In the genomic region with DNA sequence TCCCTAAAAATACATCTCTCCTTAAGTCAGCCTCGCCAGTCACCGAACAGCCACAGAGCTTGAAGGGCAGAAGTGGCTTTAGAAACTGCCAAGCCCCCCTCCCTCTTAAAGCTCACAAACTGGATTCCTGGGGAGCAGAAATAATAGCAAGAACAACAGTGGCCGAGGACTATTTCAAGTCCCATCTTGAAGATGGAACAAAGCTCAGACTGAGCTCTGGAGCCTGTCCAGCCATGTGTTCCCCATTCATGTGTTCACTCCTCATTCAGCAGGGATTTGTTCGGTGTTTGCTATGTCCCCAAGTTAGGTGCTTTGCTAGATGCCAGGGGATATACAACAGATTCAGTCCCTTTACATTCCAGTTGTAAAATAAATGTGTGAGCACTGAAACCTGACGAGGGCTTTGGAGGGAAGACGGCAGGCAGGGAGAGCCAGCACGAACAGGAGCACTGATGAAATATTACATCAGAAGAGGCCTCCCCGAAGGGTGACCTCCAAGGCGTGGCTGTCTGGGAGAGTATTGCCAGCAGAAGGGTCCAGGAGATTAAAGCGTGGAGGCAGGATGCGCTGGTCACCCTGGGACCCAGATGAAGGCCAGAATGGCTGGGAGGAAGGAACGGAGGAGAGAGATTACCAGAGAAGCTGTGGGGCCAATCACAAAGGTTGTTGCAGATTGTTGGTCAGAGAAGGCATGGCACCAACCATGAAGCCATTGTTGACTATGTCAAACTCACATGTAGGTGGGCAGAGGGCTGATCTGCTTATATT, we compare ENCODE assay signal across 14 mouse cellular contexts. TPM values are rescaled to one million over a fixed set of nuclear protein-coding genes. Genes with fewer than 3 reads are reported as not detected.
DNase-seq lines count a peak whose midpoint lies in the region; ATAC-seq and TF ChIP-seq lines count a peak whose summit lies in the region.
"Had no signal": no experiment of that assay in that cellular context is flagged by ENCODE, and none has a peak within 500 bp of the region (broad histone marks: within the 10 kb centered on the region; RNA-seq: fewer than 3 reads in every experiment).

No protein-coding gene starts in this region.

- TF ChIP-seq POLR2A in heart, adult 2 months (IDR thresholded peaks at IDR 0.05; ENCODE audit: insufficient read depth, low read depth, low read length): no peak
- no peak for TF ChIP-seq POLR2A in embryonic fibroblast, embryonic 13.5 days (IDR thresholded peaks at IDR 0.05; ENCODE audit: low read depth, low read length)

- H3K27ac ChIP-seq in heart, adult 2 months: peak overlapping the region; percentile 58; the same call in 1 of the 2 replicates
- peak overlapping the region; percentile 73 for H3K27ac ChIP-seq in lung, embryonic 15.5 days
- peak overlapping the region; percentile 1; the same call in 1 of the 2 replicates for H3K27ac ChIP-seq in embryonic fibroblast, embryonic 13.5 days (ENCODE audit: insufficient read depth, low read length)
- H3K27ac ChIP-seq in stomach, embryonic 16.5 days (ENCODE audit: low read length): peak overlapping the region; percentile 95
- H3K27ac ChIP-seq: forebrain, embryonic 12.5 days; midbrain, embryonic 13.5 days; neural tube, embryonic 13.5 days had no signal

- ATAC-seq in lung, embryonic 15.5 days (ENCODE audit: borderline replicate concordance, extremely low read depth, low FRiP score, low TSS enrichment): no peak
- no peak for ATAC-seq in stomach, embryonic 16.5 days (ENCODE audit: insufficient read depth, low FRiP score)
- ATAC-seq: CD4-positive, CD25-positive, alpha-beta regulatory T cell, adult 4 months; midbrain, embryonic 13.5 days had no signal

- H3K4me1 ChIP-seq in heart, adult 2 months (ENCODE audit: control insufficient read depth, insufficient read depth, low read length): peaks cover 47% of the 10 kb centered on the region
- H3K4me1 ChIP-seq in lung, embryonic 15.5 days: peaks cover 85% of the 10 kb centered on the region
- peaks cover 32% of the 10 kb centered on the region for H3K4me1 ChIP-seq in embryonic fibroblast, embryonic 13.5 days (ENCODE audit: control insufficient read depth, insufficient read depth, low read length)
- H3K4me1 ChIP-seq in stomach, embryonic 16.5 days (ENCODE audit: control insufficient read depth, insufficient read depth, low read length): peaks cover 53% of the 10 kb centered on the region

- H3K4me2 ChIP-seq in lung, embryonic 15.5 days: no peak overlapping the region
- no peak overlapping the region for H3K4me2 ChIP-seq in stomach, embryonic 16.5 days (ENCODE audit: low read depth, low read length)
- H3K4me2 ChIP-seq: forebrain, embryonic 12.5 days; midbrain, embryonic 13.5 days; neural tube, embryonic 13.5 days had no signal

- no peak overlapping the region for H3K9ac ChIP-seq in heart, adult 2 months (ENCODE audit: low read depth, low read length)
- H3K9ac ChIP-seq in lung, embryonic 15.5 days: no peak overlapping the region
- 0 out of 2 replicates have a peak overlapping the region, but pooled peaks have one; percentile 25 for H3K9ac ChIP-seq in stomach, embryonic 16.5 days (ENCODE audit: low read length)
- H3K9ac ChIP-seq: forebrain, embryonic 12.5 days; midbrain, embryonic 13.5 days; neural tube, embryonic 13.5 days had no signal

- DNase-seq in heart, adult 2 months: no peak
- no peak for DNase-seq in heart, postnatal 14 days
- DNase-seq in lung, adult 18-20 months: no peak
- DNase-seq in left cerebral cortex, adult 9 months (ENCODE audit: low spot score in 2 of 2): no peak
- DNase-seq: kidney, adult 2 months; lung, postnatal 10 days; thymus, postnatal 36 days had no signal

- no peak for TF ChIP-seq CTCF in heart, adult 2 months (IDR thresholded peaks at IDR 0.05)
- no peak for TF ChIP-seq CTCF in embryonic fibroblast, embryonic 13.5 days (IDR thresholded peaks at IDR 0.05; ENCODE audit: borderline replicate concordance, insufficient read depth, low read length)

- peaks cover 13% of the 10 kb centered on the region for H3K36me3 ChIP-seq in heart, adult 2 months (ENCODE audit: control insufficient read depth, insufficient read depth, low read length)
- H3K36me3 ChIP-seq in lung, embryonic 15.5 days: peaks cover 3% of the 10 kb centered on the region; the same call in 1 of the 2 replicates
- H3K36me3 ChIP-seq in stomach, embryonic 16.5 days (ENCODE audit: control insufficient read depth, insufficient read depth, low read length): no peaks in the 10 kb centered on the region
- H3K36me3 ChIP-seq: forebrain, embryonic 12.5 days; midbrain, embryonic 13.5 days; neural tube, embryonic 13.5 days had no signal

- peaks cover 8% of the 10 kb centered on the region for H3K79me2 ChIP-seq in heart, adult 2 months (replicated peaks; ENCODE audit: control insufficient read depth, insufficient read depth, low read length)

- no peaks in the 10 kb centered on the region for H3K27me3 ChIP-seq in heart, adult 2 months (ENCODE audit: control insufficient read depth, insufficient read depth, low read length)
- H3K27me3 ChIP-seq in lung, embryonic 15.5 days: no peaks in the 10 kb centered on the region
- no peaks in the 10 kb centered on the region for H3K27me3 ChIP-seq in stomach, embryonic 16.5 days (ENCODE audit: control insufficient read depth, insufficient read depth, low read length)
- H3K27me3 ChIP-seq: forebrain, embryonic 12.5 days; midbrain, embryonic 13.5 days; neural tube, embryonic 13.5 days had no signal

- WGBS in heart, adult 2 months: 45% methylated on average over 12 of the region's 12 CpGs
- WGBS in lung, embryonic 15.5 days: 48% methylated on average over 12 of the region's 12 CpGs
- 60% methylated on average over 12 of the region's 12 CpGs for WGBS in stomach, embryonic 16.5 days

- no peak for TF ChIP-seq EP300 in heart, adult 2 months (IDR thresholded peaks at IDR 0.05; ENCODE audit: insufficient read depth, low read depth, low read length)

- intact Hi-C loops in heart, adult 2 months (cut with DNase I): no loop called here
- intact Hi-C loops in heart, postnatal 14 days (cut with DNase I): loop anchor here (5.0 kb wide), 1 partner anchor 34 kb away; a partner anchor contains a TSS

- H3K4me3 ChIP-seq in heart, adult 2 months: no peak overlapping the region
- no peak overlapping the region for H3K4me3 ChIP-seq in lung, embryonic 15.5 days
- no peak overlapping the region for H3K4me3 ChIP-seq in embryonic fibroblast, embryonic 13.5 days (ENCODE audit: insufficient read depth, low read length)
- no peak overlapping the region for H3K4me3 ChIP-seq in stomach, embryonic 16.5 days (replicated peaks; ENCODE audit: low read length)
- H3K4me3 ChIP-seq: forebrain, embryonic 12.5 days; midbrain, embryonic 13.5 days; neural tube, embryonic 13.5 days had no signal

- no peaks in the 10 kb centered on the region for H3K9me3 ChIP-seq in lung, embryonic 15.5 days
- no peaks in the 10 kb centered on the region for H3K9me3 ChIP-seq in stomach, embryonic 16.5 days (replicated peaks; ENCODE audit: control insufficient read depth, low read length)
- H3K9me3 ChIP-seq: forebrain, embryonic 12.5 days; midbrain, embryonic 13.5 days; neural tube, embryonic 13.5 days had no signal

RNA-seq across cellular contexts. Expression of a gene that starts 36.0 kb away (rescaled TPM):
- 100 to 1,000 TPM; 221 to 258 TPM for total RNA-seq in heart, adult 2 months (2021)
- polyA plus RNA-seq in heart, adult 2 months (2012; rRNA removed): 91.1 and 133 TPM in 2 replicates
- total RNA-seq in heart, postnatal 14 days (2021): 100 to 1,000 TPM; 237 to 252 TPM
- polyA plus RNA-seq in lung, embryonic 15.5 days (2015; fragmentation: Nextera tagmentation; extraction: Ambion mirVana): 130 and 141 TPM in 2 replicates
- 207 and 222 TPM in 2 replicates for polyA plus RNA-seq in embryonic fibroblast, embryonic 13.5 days (2011; ENCODE audit: insufficient read length, low read depth, missing spikeins)
- 131 and 136 TPM in 2 replicates for polyA plus RNA-seq in stomach, embryonic 16.5 days (2015; fragmentation: Nextera tagmentation; extraction: Ambion mirVana)

Comparison
In these comparisons a context has a peak if more than half of its experiments do, and no peak if none do; other contexts are left out.
1. H3K27ac ChIP-seq: peak in every context shown above with its lines; median percentile 95 in stomach, embryonic 16.5 days; 73 in lung, embryonic 15.5 days; 58 in heart, adult 2 months; 1 in embryonic fibroblast, embryonic 13.5 days.